Mouse (Mus musculus) embryonic facial prominence, embryonic 12.5 days (tissue): ENCODE data around the gene Lgmn. TPM values are rescaled to one million over a fixed set of nuclear protein-coding genes. Genes with fewer than 3 reads are reported as not detected.

Experiments used
- ATAC-seq: fragments of 200-750 bp; cut with Nextera tagmentation; 2 replicates; pipeline ENCODE4 v1.8.0; 2017; ENCODE audit not compliant: insufficient number of reproducible peaks, insufficient read depth, low FRiP score, low TSS enrichment
- H3K27ac ChIP-seq: fragments of 300-500 bp; sonication (generic); 2 replicates; pipeline ENCODE4 v1.5.1; 2016; ENCODE audit warnings: mild to moderate bottlenecking
- H3K27me3 ChIP-seq: fragments of 300-500 bp; sonication (generic); 2 replicates; pipeline ENCODE4 v1.6.1; 2016; ENCODE audit warnings: mild to moderate bottlenecking, moderate library complexity
- H3K36me3 ChIP-seq: fragments of 300-500 bp; sonication (generic); 2 replicates; pipeline ENCODE4 v1.6.1; 2016; ENCODE audit warnings: mild to moderate bottlenecking
- H3K4me1 ChIP-seq: fragments of 300-500 bp; sonication (generic); 2 replicates; pipeline ENCODE4 v1.6.1; 2016
- H3K4me2 ChIP-seq: fragments of 300-500 bp; sonication (generic); replicated peaks from 2 replicates; pipeline ENCODE4 v1.6.1; 2016; ENCODE audit warnings: mild to moderate bottlenecking, moderate library complexity
- H3K4me3 ChIP-seq: fragments of 300-500 bp; sonication (generic); 2 replicates; pipeline ENCODE4 v1.5.1; 2016; ENCODE audit warnings: mild to moderate bottlenecking
- H3K9ac ChIP-seq: fragments of 300-500 bp; sonication (generic); 2 replicates; pipeline ENCODE4 v1.6.1; 2016; ENCODE audit warnings: mild to moderate bottlenecking, moderate library complexity
- H3K9me3 ChIP-seq: fragments of 300-500 bp; sonication (generic); 2 replicates; pipeline ENCODE4 v1.6.1; 2016; ENCODE audit warnings: mild to moderate bottlenecking, moderate library complexity
- WGBS: fragments of 180-500 bp; shearing (Covaris S2); methylation state at CpG from one replicate; pipeline ENCODE4 v1.1.7; 2016; 5-methylcytosine and 5-hydroxymethylcytosine counted together
- polyA plus RNA-seq: library from polyadenylated mRNA; unstranded; fragments of >200 nt; fragmentation: Nextera tagmentation; extraction: Ambion mirVana; gene quantifications from 2 replicates; pipeline ENCODE4 v1.2.1, GENCODE M21; 2016

Gene Lgmn
- 63.0 and 70.6 TPM in 2 replicates for polyA plus RNA-seq

GRCm38 (mm10) chr12:102439632-102440023 is at the start of gene Lgmn:
Lgmn (minus strand) TSS chr12:102439813.
- H3K4me3 ChIP-seq, result peak within 1 kb of the TSS; percentile 61
- no peaks in the 10 kb centered on the region for H3K27me3 ChIP-seq
- peak within 1 kb of the TSS; percentile 65 for H3K4me2 ChIP-seq
- WGBS, result under 1% methylated on average over 28 of the region's 28 CpGs
- H3K36me3 ChIP-seq, result no peaks in the 10 kb centered on the region
- no peaks in the 10 kb centered on the region for H3K9me3 ChIP-seq
- ATAC-seq, result peak; percentile 100
- H3K27ac ChIP-seq, result no peak within 1 kb of the TSS; the same call in 1 of the 2 replicates
- peaks cover 9% of the 10 kb centered on the region for H3K4me1 ChIP-seq
- peak within 1 kb of the TSS; percentile 70 for H3K9ac ChIP-seq

GRCm38 (mm10) chr12:102484946-102485345 is 45.3 kb upstream of the Lgmn start:
- H3K4me1 ChIP-seq, result no peaks in the 10 kb centered on the region
- no peak overlapping the region for H3K4me3 ChIP-seq
- 65% methylated on average over 3 of the region's 3 CpGs for WGBS
- peaks cover 58% of the 10 kb centered on the region for H3K36me3 ChIP-seq
- ATAC-seq, result no peak
- no peaks in the 10 kb centered on the region for H3K27me3 ChIP-seq
- H3K9me3 ChIP-seq, result no peaks in the 10 kb centered on the region
- H3K9ac ChIP-seq, result no peak overlapping the region
- H3K4me2 ChIP-seq, result no peak overlapping the region
- no peak overlapping the region for H3K27ac ChIP-seq

DNA sequence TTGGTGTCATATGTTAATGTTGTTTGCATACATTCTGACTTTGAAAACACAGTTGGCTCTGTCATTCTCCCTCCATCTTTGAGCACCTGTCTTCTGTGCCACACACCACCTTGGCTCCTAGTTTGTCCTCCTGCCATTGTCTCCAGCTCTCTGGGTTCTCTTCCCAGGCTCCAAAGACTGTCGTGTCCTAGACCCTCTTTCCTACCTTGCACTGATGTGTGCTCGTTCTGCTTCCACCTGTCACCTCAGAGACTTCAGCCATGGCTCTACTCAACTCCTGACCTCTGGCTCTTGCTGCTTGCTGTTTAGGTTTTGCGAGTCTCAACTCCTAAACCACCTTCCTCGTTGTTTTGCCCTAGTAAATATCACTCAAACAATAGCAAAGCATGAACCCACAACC is 40.9 kb upstream of the Lgmn start:
- Histone ChIP-seq H3K27ac (no peak overlapping the region), H3K4me2 (no peak overlapping the region), H3K4me3 (no peak overlapping the region), H3K9ac (no peak overlapping the region), H3K4me1 (no peaks in the 10 kb centered on the region), H3K36me3 (peaks cover 51% of the 10 kb centered on the region), H3K9me3 (no peaks in the 10 kb centered on the region), H3K27me3 (no peaks in the 10 kb centered on the region)
- ATAC-seq, result no peak
- 92% methylated on average over 4 of the region's 4 CpGs for WGBS

- H3K9me3 ChIP-seq, result no peaks in the 10 kb centered on the region
- peaks cover 36% of the 10 kb centered on the region for H3K36me3 ChIP-seq
- H3K27me3 ChIP-seq, result no peaks in the 10 kb centered on the region
- no peak overlapping the region for H3K4me3 ChIP-seq
- WGBS, result 88% methylated on average over 7 of the region's 7 CpGs
- H3K4me1 ChIP-seq, result peaks cover 6% of the 10 kb centered on the region; the same call in 1 of the 2 replicates
- H3K9ac ChIP-seq, result no peak overlapping the region
- ATAC-seq, result no peak
- H3K27ac ChIP-seq, result no peak overlapping the region
- no peak overlapping the region for H3K4me2 ChIP-seq
Observed at GRCm38 (mm10) chr12:102474411-102474810, 34.8 kb upstream of the Lgmn start.

GRCm38 (mm10) chr12:102468894-102469764 is 29.5 kb upstream of the Lgmn start, which contains the start of gene Golga5:
Golga5 (plus strand) TSS chr12:102469135.
- Histone ChIP-seq H3K9me3 (no peaks in the 10 kb centered on the region), H3K9ac (peak within 1 kb of the TSS; percentile 81), H3K4me2 (peak within 1 kb of the TSS; percentile 80), H3K4me1 (peaks cover 6% of the 10 kb centered on the region; the same call in 1 of the 2 replicates), H3K27ac (peak within 1 kb of the TSS; percentile 51), H3K27me3 (no peaks in the 10 kb centered on the region), H3K36me3 (peaks cover 9% of the 10 kb centered on the region), H3K4me3 (peak within 1 kb of the TSS; percentile 94)
- peak; percentile 95 for ATAC-seq
- WGBS, result under 1% methylated on average over 79 of the region's 86 CpGs

DNA sequence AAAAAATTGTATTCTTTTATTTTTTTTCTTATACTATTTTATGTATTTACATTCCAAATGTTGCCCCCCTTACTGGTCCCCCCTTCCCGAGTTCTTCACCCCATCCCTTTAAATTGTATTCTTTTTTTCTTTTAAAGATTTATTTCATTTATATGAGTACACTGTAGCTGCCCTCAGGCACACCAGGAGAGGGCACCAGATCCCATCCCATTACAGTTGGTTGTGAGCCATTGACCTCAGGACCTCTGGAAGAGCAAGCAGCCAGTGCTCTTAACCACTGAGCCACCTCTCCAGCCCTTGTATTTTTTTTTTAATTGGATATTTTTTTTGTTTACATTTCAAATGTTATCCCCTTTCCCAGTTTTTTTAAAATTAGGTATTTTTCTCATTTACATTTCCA is 28.5 kb upstream of the Lgmn start:
- Histone ChIP-seq H3K4me3 (no peak overlapping the region), H3K4me2 (no peak overlapping the region), H3K36me3 (peaks cover 6% of the 10 kb centered on the region), H3K4me1 (peaks cover 6% of the 10 kb centered on the region; the same call in 1 of the 2 replicates), H3K9me3 (no peaks in the 10 kb centered on the region), H3K27ac (no peak overlapping the region), H3K9ac (no peak overlapping the region), H3K27me3 (no peaks in the 10 kb centered on the region)
- no peak for ATAC-seq
- WGBS, result 77% methylated on average over 1 of the region's 1 CpGs

DNA sequence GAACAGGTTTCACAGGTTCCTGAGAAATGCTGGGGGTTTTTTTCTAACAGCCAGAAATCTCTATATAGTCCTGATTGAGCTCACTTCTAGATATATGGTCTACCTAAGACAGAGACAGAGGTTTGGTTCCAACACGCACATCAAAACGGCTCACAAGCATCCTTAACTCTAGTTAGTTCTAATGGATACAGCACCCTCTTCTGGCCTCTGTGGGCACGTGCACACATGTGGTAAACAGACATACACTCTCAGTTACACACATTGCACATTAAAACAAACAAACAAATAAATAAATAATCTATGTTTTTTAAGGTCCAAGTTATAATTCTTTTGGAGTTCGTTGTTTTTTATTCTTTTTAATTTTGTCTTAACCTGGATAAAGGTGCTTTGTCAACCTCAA is 25.0 kb upstream of the Lgmn start:
- Histone ChIP-seq H3K9ac (no peak overlapping the region), H3K4me2 (no peak overlapping the region)
- WGBS, result 65% methylated on average over 4 of the region's 4 CpGs

DNA sequence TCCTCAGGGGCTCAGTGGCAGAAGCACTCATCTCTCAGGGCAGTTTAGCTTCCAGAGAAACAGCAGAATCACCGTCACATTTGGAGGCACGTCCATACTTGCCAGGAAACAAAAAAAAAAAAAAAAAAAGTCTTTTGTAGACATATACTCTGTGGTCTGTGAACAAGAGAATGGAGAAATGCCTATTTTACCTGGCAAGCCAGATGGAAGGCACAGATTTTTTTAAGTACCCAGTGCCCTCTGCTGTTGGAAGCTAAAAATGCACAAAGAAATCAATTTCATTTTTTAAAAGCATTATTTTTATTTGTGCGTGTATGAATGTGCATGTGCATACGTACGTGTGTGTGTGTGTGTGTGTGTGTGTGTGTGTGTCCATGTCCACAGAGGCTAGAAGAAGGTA is 21.6 kb upstream of the Lgmn start:
- Histone ChIP-seq H3K4me1 (no peaks in the 10 kb centered on the region), H3K9me3 (no peaks in the 10 kb centered on the region), H3K27me3 (no peaks in the 10 kb centered on the region), H3K9ac (no peak overlapping the region), H3K36me3 (no peaks in the 10 kb centered on the region), H3K4me3 (no peak overlapping the region), H3K27ac (no peak overlapping the region), H3K4me2 (no peak overlapping the region)
- WGBS, result 67% methylated on average over 5 of the region's 5 CpGs
- no peak for ATAC-seq

More for the DNA sequence above, 25.0 kb upstream of the Lgmn start:
- no peaks in the 10 kb centered on the region for H3K4me1 ChIP-seq
- no peaks in the 10 kb centered on the region for H3K9me3 ChIP-seq
- ATAC-seq, result no peak
- no peaks in the 10 kb centered on the region for H3K27me3 ChIP-seq
- no peak overlapping the region for H3K4me3 ChIP-seq
- no peaks in the 10 kb centered on the region for H3K36me3 ChIP-seq
- H3K27ac ChIP-seq, result no peak overlapping the region

- Histone ChIP-seq H3K9me3 (no peaks in the 10 kb centered on the region), H3K9ac (no peak overlapping the region), H3K4me2 (no peak overlapping the region), H3K4me3 (no peak overlapping the region), H3K36me3 (no peaks in the 10 kb centered on the region), H3K27me3 (no peaks in the 10 kb centered on the region), H3K27ac (no peak overlapping the region), H3K4me1 (no peaks in the 10 kb centered on the region)
- WGBS, result 74% methylated on average over 5 of the region's 5 CpGs
- no peak for ATAC-seq
Observed at GRCm38 (mm10) chr12:102460014-102460413, 20.4 kb upstream of the Lgmn start.

DNA sequence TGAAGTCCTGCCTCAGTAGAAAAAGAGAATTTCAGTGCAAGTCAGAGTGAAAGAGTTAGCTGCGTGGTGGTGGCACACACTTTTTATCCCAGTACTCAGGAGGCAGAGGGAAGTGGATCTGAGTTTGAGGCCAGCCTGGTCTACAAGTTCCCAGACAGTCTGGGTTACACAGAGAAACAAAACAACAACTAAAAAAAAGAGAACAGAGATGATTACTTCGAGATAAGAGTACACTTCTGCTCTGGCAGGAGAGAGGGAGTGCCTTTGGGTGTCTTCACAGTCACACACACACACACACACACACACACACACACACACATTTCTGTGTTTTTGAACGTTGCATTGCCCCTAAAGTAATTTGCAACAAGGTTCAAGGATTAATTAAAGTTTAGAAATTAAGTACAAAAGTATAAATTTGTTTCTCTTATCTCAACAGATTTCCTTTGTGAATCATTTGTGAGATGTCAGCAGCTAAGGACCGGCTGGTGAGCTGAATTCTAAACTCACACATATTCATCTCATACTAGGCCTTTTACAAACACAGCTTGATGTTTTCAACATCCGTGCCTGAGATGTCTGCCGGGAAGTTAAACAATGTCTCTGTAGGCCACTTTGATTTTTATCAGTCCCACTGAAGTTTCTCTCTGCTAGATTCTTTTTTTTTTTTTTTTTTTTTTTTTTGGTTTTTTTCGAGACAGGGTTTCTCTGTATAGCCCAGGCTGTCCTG is 17.0 kb upstream of the Lgmn start:
- Histone ChIP-seq H3K27me3 (no peaks in the 10 kb centered on the region), H3K27ac (no peak overlapping the region), H3K4me3 (no peak overlapping the region), H3K4me2 (no peak overlapping the region), H3K9ac (no peak overlapping the region), H3K9me3 (no peaks in the 10 kb centered on the region), H3K36me3 (no peaks in the 10 kb centered on the region), H3K4me1 (no peaks in the 10 kb centered on the region)
- 75% methylated on average over 7 of the region's 7 CpGs for WGBS
- ATAC-seq, result no peak

DNA sequence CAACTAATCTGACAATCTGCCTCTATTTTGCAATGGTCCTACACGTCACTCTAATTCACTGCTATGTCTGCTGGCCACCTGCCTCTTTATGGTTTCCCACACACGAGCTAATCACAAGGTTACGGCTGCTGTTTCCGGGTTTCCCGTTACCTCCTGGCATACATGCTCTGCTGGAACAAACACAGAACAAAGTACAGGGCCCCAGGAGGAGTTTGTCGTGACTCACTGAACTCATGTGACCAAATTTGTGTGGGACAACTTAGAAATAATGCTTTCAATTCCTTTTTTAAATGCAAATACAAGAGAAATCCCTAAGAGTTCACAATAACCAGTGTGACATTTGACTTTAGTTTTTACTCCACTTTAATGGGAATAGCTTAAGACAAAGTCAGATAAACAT is 14.0 kb upstream of the Lgmn start:
- 60% methylated on average over 6 of the region's 6 CpGs for WGBS
- Histone ChIP-seq H3K27ac (no peak overlapping the region), H3K9me3 (no peaks in the 10 kb centered on the region)

More for the DNA sequence above, 14.0 kb upstream of the Lgmn start:
- no peaks in the 10 kb centered on the region for H3K27me3 ChIP-seq
- no peaks in the 10 kb centered on the region for H3K4me1 ChIP-seq
- H3K4me2 ChIP-seq, result no peak overlapping the region
- no peak for ATAC-seq
- H3K9ac ChIP-seq, result no peak overlapping the region
- H3K36me3 ChIP-seq, result no peaks in the 10 kb centered on the region
- no peak overlapping the region for H3K4me3 ChIP-seq
